Mouse (Mus musculus) spleen, adult 2 months (tissue): ENCODE data around the gene Cradd. TPM values are rescaled to one million over a fixed set of nuclear protein-coding genes. Genes with fewer than 3 reads are reported as not detected.

Source experiments
- DNase-seq, 2 experiments: peaks; one replicate each; pipeline versions ENCODE4 v3.0.0 to v3.0.0-alpha.2; 2012 to 2021; ENCODE audit warnings: low spot score in 2 of 2, low read depth in 1 of 2
- H3K27ac ChIP-seq: fragments of 200-500 bp; 2 replicates; pipeline ENCODE4 v1.5.1; 2012; ENCODE audit warnings: low read length, inconsistent platforms; ENCODE audit not compliant: insufficient read depth
- H3K27me3 ChIP-seq: fragments of 200-500 bp; 2 replicates; pipeline ENCODE4 v1.6.1; 2012; ENCODE audit warnings: mild to moderate bottlenecking, moderate library complexity, low read length, inconsistent platforms; ENCODE audit not compliant: control insufficient read depth, insufficient read depth
- H3K36me3 ChIP-seq: fragments of 200-500 bp; 2 replicates; pipeline ENCODE4 v1.6.1; 2012; ENCODE audit warnings: mild to moderate bottlenecking, low read length, inconsistent platforms; ENCODE audit not compliant: control insufficient read depth, insufficient read depth
- H3K4me1 ChIP-seq: fragments of 200-500 bp; 2 replicates; pipeline ENCODE4 v1.6.1; 2011; ENCODE audit warnings: inconsistent platforms; ENCODE audit not compliant: control insufficient read depth, insufficient read depth, insufficient read length
- H3K4me3 ChIP-seq: fragments of 200-500 bp; 2 replicates; pipeline ENCODE4 v1.5.1; 2011; ENCODE audit warnings: mild to moderate bottlenecking, inconsistent platforms; ENCODE audit not compliant: insufficient read depth, insufficient read length; ENCODE audit errors: extremely low read depth
- CTCF ChIP-seq: fragments of 200-500 bp; IDR thresholded peaks from 2 replicates; pipeline ENCODE4 v1.5.1; 2011; ENCODE audit warnings: mild to moderate bottlenecking, inconsistent platforms; ENCODE audit not compliant: insufficient read depth, insufficient read length, insufficient replicate concordance; ENCODE audit errors: extremely low read depth
- POLR2A ChIP-seq: fragments of 200-500 bp; IDR thresholded peaks from 2 replicates; pipeline ENCODE4 v1.6.1; 2011; ENCODE audit warnings: low read depth, low read length, inconsistent platforms
- WGBS: fragments of 180-500 bp; shearing (Covaris S2); methylation state at CpG from one replicate; pipeline ENCODE4 v1.1.7; 2018; 5-methylcytosine and 5-hydroxymethylcytosine counted together
- polyA plus RNA-seq: library from polyadenylated mRNA; depleted of rRNA; stranded (reverse); fragments of >200 nt; gene quantifications from 2 replicates; pipeline ENCODE4 v1.2.3, GENCODE M21; 2012

The Cradd gene
- polyA plus RNA-seq, 1 experiment: 8.2 TPM

DNA sequence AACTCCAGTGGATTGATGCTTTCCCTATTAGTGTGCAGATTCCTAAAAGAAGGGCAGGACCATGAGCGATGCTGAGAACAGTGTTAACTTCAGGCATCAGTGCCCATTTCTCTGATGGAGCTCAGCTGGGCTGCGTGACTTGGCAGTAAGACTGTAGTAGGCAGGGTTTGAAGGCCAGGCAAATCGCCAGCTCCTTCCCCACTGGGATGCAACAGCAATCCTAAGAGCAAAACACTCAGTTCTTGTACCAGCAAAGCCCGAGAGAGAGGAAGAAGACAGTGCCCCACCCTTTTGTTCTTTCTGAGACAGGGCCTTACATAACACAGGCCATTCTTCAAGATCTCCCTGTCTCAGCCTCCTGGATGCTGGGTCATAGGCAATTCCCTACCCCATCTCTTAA, 140.9 kb downstream of the Cradd start:
- Histone ChIP-seq H3K27ac (no peak overlapping the region), H3K27me3 (no peaks in the 10 kb centered on the region), H3K4me3 (no peak overlapping the region), H3K36me3 (no peaks in the 10 kb centered on the region), H3K4me1 (peaks cover 11% of the 10 kb centered on the region; the same call in 1 of the 2 replicates)
- 55% methylated on average over 4 of the region's 4 CpGs for WGBS
- no peak for DNase-seq
- TF ChIP-seq CTCF (no peak), POLR2A (no peak)

DNA sequence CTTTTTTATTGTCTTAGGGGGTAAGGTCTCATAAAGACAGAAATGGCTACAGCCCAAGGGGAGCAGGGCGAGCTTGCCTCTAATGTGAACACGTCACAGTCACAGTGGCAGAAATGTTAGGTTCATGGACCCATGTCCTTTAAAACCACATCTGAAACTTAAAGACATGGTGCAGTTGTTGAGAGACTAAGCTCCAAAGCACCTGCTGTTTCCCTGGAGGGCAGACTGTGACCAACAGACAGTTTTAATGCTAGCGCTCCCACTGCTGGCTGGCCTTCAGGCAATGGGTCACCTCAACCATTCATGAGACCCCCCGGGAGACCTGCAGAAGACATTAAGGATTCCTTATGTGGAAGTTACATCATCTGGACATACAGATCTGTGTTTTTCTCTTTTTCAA, 141.5 kb downstream of the Cradd start:
- Histone ChIP-seq H3K4me1 (peaks cover 11% of the 10 kb centered on the region; the same call in 1 of the 2 replicates), H3K27ac (no peak overlapping the region), H3K36me3 (no peaks in the 10 kb centered on the region), H3K27me3 (no peaks in the 10 kb centered on the region), H3K4me3 (no peak overlapping the region)
- DNase-seq: no peak
- no peak for TF ChIP-seq CTCF
- TF ChIP-seq POLR2A: no peak
- 45% methylated on average over 4 of the region's 4 CpGs for WGBS

DNA sequence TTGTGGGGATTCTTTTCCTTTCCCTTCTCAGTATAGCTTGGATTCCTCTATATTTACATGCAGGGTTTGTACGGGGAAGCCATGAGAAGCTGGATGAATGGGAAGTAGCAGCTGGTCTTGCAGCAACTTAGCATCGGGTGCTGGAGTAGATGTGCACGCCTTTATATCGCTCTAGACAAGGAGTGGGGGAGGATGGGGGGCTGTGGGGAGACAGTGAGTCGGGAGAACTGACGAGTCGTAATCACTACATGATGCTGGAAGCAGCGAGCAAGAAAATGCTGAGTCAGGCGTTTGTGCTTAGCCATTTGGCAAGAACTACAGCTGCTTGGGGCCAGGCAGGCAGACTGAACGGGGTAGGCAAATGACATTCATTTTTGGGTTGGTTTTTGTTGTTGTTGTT, 142.4 kb downstream of the Cradd start:
- H3K4me3 ChIP-seq: no peak overlapping the region
- TF ChIP-seq CTCF: no peak
- no peak for TF ChIP-seq POLR2A
- no peaks in the 10 kb centered on the region for H3K36me3 ChIP-seq
- WGBS: 43% methylated on average over 10 of the region's 10 CpGs
- H3K4me1 ChIP-seq: peaks cover 11% of the 10 kb centered on the region; the same call in 1 of the 2 replicates
- DNase-seq: no peak
- no peak overlapping the region for H3K27ac ChIP-seq
- H3K27me3 ChIP-seq: no peaks in the 10 kb centered on the region

DNA sequence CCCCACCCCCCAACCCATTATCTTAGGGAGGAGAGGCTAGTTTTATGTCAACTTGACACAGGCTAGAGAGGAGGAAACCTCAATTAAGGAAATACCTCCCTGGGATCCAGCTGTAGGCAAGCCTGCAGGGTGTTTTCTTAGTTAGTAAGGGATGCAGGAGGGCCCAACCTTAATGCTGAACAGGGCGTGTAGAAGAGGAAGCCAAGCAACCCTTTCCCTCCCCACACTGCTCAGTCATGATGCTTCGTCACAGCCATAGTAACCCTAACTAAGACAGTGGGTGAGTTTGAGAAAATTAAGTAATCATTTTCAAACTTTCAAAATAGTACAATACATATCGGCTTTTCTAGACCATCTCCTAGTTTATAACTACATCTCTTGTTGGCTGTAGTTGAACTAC, 143.0 kb downstream of the Cradd start:
- Histone ChIP-seq H3K36me3 (no peaks in the 10 kb centered on the region), H3K4me3 (no peak overlapping the region), H3K4me1 (peaks cover 11% of the 10 kb centered on the region; the same call in 1 of the 2 replicates), H3K27ac (no peak overlapping the region), H3K27me3 (no peaks in the 10 kb centered on the region)
- no peak for DNase-seq
- no peak for TF ChIP-seq CTCF
- no peak for TF ChIP-seq POLR2A
- WGBS: 51% methylated on average over 3 of the region's 3 CpGs

DNA sequence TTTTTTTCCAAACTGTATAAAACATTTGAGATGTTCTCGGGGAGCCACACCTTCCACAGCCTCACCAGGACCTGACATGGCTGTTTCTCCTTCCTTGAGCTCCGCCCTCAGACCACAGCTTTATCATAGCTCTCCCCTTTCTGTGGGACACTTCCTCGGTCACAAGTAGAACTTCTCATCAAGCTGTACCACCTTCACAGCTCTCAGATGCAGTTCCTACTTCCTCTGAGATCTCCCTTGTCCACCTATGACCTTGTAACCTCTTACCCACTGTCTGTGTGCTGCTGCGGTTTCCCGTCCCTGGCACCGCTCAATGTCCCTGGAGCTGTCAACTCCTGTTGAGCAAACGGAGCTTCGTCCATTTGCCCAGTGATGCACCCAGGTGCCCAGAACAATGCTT, 143.8 kb downstream of the Cradd start:
- TF ChIP-seq CTCF: no peak
- no peak for TF ChIP-seq POLR2A
- Histone ChIP-seq H3K4me1 (peaks cover 11% of the 10 kb centered on the region; the same call in 1 of the 2 replicates), H3K27ac (no peak overlapping the region), H3K36me3 (no peaks in the 10 kb centered on the region), H3K27me3 (no peaks in the 10 kb centered on the region), H3K4me3 (no peak overlapping the region; the same call in 1 of the 2 replicates)
- WGBS: 12% methylated on average over 8 of the region's 8 CpGs
- no peak for DNase-seq

DNA sequence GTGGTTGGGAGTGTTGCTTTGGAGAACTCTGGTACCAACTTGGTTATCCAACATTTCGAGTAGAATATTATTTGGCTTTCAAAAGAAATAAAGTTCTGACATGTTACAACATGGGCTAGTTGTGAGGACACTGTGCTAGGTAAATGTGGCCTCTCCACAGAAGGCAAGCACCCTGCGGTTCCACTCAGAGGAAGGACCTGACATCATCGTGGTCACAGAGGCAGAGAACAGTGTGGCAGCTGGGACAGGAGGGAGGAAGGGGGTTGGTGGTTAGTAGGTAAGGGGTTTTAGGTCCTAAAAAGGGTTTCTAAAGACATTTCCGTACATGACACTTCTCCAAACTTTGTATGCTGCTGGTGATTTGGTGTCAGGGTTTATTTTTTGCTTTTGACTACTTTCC, 145.1 kb downstream of the Cradd start:
- H3K27me3 ChIP-seq: no peaks in the 10 kb centered on the region
- H3K4me1 ChIP-seq: peaks cover 11% of the 10 kb centered on the region; the same call in 1 of the 2 replicates
- no peak overlapping the region for H3K4me3 ChIP-seq
- H3K27ac ChIP-seq: no peak overlapping the region
- WGBS: 16% methylated on average over 4 of the region's 4 CpGs
- DNase-seq: peak in 1 of 2 experiments; percentile 29
- no peak for TF ChIP-seq POLR2A
- H3K36me3 ChIP-seq: no peaks in the 10 kb centered on the region

DNA sequence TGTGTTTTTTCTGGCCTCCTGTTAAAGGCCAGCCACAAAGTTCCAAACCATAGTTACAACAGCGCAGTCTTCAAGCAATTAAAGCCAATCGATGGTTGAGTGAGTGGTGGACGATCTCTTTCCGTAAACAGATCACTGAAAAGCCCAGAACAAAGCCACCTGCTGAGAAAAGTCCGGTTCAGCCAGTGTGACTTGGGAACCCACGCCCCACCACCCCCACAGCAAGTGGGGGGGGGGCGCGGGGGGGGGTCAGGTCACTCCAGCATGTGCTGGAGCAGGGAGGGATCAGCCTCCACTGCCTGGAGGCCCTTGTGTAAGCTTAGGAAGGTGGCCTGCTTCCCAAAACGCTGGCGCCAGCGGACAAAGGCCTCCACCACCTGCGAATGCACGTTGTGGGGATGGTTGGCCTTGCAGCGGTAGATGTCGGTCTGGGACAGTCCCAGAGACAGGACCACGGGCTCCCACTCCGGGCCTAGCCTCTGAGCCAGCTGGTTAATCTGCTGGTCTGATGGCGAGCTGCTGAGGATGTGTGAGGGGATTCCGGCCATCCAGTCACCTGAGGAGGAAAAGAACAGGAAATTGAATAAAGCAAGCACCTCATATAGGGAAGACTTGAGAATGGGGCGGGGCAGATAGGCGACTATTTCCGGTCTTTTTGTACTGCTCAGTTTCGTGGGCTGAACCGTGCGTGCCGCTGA, 148.4 kb downstream of the Cradd start:
- no peak for DNase-seq
- Histone ChIP-seq H3K4me1 (peaks cover 9% of the 10 kb centered on the region; the same call in 1 of the 2 replicates), H3K27ac (no peak overlapping the region), H3K4me3 (no peak overlapping the region), H3K27me3 (no peaks in the 10 kb centered on the region), H3K36me3 (no peaks in the 10 kb centered on the region)
- TF ChIP-seq CTCF (no peak), POLR2A (no peak)
- 90% methylated on average over 26 of the region's 26 CpGs for WGBS
